Mouse (Mus musculus): ENCODE results near the gene Cwc27.

DNA sequence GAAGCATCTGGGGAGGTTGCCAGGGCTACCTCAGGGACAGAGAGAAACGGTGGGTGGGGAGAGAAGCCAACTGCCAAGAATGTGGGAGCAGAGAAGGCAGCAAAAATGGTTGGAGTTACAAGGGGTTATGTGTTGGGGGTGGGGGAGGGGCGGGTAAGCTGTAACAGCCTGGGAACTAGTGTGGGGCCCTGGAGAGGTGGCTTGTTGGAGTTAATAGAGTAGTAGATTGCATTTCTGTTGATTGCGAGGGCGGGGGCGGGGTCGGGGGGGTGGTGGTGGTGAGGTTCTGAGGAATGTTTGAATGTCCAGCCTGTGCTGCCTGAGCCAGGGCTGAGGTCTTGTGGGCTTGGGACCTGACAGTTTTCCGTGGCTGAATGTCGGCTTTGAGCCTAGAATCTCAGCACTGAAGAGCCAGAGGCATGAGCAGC lies 5.5 kb upstream of the Cwc27 start:
- TF ChIP-seq CTCF (IDR thresholded peaks at IDR 0.05; ENCODE audit: control insufficient read depth, insufficient read depth, insufficient read length) = no peak
- no peak for TF ChIP-seq USF1 (IDR thresholded peaks at IDR 0.05; ENCODE audit: low read depth)

Data from C2C12 (cell line).